Mouse (Mus musculus): ENCODE measurements around the gene Ptpn23. TPM values are rescaled to one million over a fixed set of nuclear protein-coding genes. Genes with fewer than 3 reads are reported as not detected.
"Not testable (repeated sequence)": the region's sequence is repeated elsewhere in the genome, so short reads cannot be mapped to it uniquely, and the experiment has no call there.

Ptpn23 gene
- polyA plus RNA-seq, 1 experiment from 2014 or later: 20.7 TPM

DNA sequence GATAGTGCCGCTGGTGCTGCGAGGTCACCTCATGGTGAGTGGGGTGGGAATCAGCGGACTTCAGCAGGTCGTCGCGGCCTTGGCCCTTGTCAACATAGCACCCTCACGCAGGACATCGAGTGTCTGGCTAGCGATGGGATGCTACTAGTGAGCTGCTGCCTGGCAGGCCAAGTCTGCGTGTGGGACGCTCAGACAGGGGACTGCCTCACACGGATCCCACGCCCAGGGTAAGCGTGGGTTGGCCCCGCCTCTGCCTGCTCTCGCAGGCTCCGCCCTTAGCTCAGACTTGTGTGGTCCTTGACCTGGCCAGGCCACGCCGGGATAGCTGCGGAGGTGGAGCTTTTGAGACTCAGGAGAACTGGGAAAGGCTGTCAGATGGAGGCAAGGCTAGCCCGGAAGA is 27.4 kb downstream of the Ptpn23 start:
- H3K4me1 ChIP-seq: no peaks in the 10 kb centered on the region
- no peak overlapping the region for H3K9ac ChIP-seq
- no peaks in the 10 kb centered on the region for H3K27me3 ChIP-seq
- no peak for ATAC-seq (ENCODE audit: insufficient number of reproducible peaks, insufficient read depth, low FRiP score, low TSS enrichment, low read depth)
- WGBS: 45% methylated on average over 21 of the region's 21 CpGs
- no peak overlapping the region for H3K27ac ChIP-seq
- H3K9me3 ChIP-seq: no peaks in the 10 kb centered on the region
- H3K4me3 ChIP-seq: no peak overlapping the region
- H3K4me2 ChIP-seq: no peak overlapping the region
- H3K36me3 ChIP-seq: peaks cover 93% of the 10 kb centered on the region

DNA sequence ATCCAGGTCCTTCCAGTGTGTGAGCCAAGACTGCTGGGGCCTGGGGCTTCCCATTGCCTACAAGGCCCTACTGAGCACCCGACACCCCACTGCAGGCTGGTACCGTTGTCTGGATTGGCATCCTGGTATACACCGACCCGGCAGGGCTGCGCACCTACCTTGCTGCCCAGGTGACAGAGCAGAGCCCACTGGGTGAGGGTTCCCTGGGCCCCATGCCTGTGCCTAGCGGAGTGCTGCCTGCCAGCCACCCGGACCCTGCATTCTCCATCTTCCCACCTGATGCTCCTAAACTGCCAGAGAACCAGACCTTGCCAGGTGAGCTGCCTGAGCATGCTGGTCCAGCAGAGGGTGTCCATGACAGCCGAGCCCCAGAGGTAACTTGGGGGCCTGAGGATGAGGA is 28.7 kb downstream of the Ptpn23 start:
- no peak for ATAC-seq (ENCODE audit: insufficient number of reproducible peaks, insufficient read depth, low FRiP score, low TSS enrichment, low read depth)
- Histone ChIP-seq H3K4me3 (no peak overlapping the region), H3K4me1 (no peaks in the 10 kb centered on the region), H3K4me2 (no peak overlapping the region), H3K36me3 (peaks cover 89% of the 10 kb centered on the region), H3K9me3 (no peaks in the 10 kb centered on the region), H3K27ac (no peak overlapping the region), H3K9ac (no peak overlapping the region), H3K27me3 (no peaks in the 10 kb centered on the region)
- 94% methylated on average over 8 of the region's 8 CpGs for WGBS

DNA sequence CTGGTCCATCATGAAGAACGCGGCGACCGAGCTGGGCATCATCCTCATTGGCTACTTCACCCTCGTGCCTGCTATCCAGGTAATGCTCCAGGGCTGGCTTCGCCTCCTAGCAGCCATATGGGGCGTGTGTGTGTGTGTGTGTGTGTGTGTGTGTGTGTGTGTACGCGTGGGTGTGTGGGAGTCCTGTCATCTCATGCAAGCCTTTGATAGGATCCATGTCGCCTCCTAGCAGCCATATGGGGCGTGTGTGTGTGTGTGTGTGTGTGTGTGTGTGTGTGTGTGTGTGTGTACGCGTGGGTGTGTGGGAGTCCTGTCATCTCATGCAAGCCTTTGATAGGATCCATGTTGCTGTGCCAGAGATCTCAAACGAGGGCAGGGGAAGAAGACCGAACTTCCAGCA is 30.4 kb downstream of the Ptpn23 start:
- H3K9me3 ChIP-seq; H3K4me1 ChIP-seq; H3K4me2 ChIP-seq; H3K4me3 ChIP-seq; ATAC-seq (ENCODE audit: insufficient number of reproducible peaks, insufficient read depth, low FRiP score, low TSS enrichment, low read depth); H3K9ac ChIP-seq; H3K27ac ChIP-seq; H3K27me3 ChIP-seq: not testable (repeated sequence)
- peaks cover 88% of the 10 kb centered on the region for H3K36me3 ChIP-seq
- 87% methylated on average over 15 of the region's 15 CpGs for WGBS

DNA sequence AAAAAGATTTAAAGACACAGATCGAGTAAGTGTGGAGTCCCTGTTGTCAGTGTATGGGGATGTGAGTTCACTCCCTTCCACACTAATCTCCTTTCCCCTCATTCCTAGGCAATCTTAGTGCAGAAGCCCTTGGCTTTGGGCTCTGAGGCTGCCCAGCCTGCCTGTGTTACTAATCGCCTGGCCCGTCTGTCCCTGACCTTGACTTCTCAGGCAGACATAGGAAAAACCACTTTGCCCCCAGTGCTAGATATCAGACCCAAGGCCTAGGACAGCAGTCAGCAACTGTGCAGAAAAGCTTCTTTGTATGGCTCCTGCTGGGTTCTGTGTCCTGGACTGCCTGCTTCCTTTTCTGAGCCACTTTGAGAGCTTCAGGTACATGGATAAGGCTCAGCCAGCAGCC is 32.3 kb downstream of the Ptpn23 start:
- 94% methylated on average over 3 of the region's 3 CpGs for WGBS
- Histone ChIP-seq H3K9ac (no peak overlapping the region), H3K27ac (no peak overlapping the region), H3K4me2 (no peak overlapping the region), H3K36me3 (peaks cover 79% of the 10 kb centered on the region), H3K9me3 (no peaks in the 10 kb centered on the region), H3K27me3 (no peaks in the 10 kb centered on the region), H3K4me1 (no peaks in the 10 kb centered on the region), H3K4me3 (no peak overlapping the region)
- no peak for ATAC-seq (ENCODE audit: insufficient number of reproducible peaks, insufficient read depth, low FRiP score, low TSS enrichment, low read depth)

DNA sequence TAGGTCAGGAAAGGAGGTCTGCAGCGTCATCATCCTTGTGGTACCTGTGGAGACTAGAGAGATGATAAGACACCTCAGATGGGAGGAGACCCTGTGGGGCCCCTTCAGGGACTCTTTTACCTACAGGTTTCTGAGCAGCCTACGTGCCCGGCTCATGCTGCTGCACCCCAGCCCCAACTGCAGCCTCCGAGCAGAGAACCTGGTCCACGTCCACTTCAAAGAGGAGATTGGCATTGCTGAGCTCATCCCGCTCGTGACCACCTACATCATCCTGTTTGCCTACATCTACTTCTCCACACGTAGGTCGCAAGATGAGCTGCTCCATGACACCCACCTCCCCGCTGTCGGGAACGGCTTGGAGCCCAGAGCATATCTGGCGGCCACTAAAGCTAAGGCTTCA is 34.1 kb downstream of the Ptpn23 start:
- H3K4me2 ChIP-seq: no peak overlapping the region
- H3K4me1 ChIP-seq: no peaks in the 10 kb centered on the region
- no peaks in the 10 kb centered on the region for H3K27me3 ChIP-seq
- no peak overlapping the region for H3K27ac ChIP-seq
- no peak overlapping the region for H3K4me3 ChIP-seq
- no peaks in the 10 kb centered on the region for H3K9me3 ChIP-seq
- 91% methylated on average over 13 of the region's 13 CpGs for WGBS
- ATAC-seq (ENCODE audit: insufficient number of reproducible peaks, insufficient read depth, low FRiP score, low TSS enrichment, low read depth): no peak
- no peak overlapping the region for H3K9ac ChIP-seq
- peaks cover 72% of the 10 kb centered on the region for H3K36me3 ChIP-seq

DNA sequence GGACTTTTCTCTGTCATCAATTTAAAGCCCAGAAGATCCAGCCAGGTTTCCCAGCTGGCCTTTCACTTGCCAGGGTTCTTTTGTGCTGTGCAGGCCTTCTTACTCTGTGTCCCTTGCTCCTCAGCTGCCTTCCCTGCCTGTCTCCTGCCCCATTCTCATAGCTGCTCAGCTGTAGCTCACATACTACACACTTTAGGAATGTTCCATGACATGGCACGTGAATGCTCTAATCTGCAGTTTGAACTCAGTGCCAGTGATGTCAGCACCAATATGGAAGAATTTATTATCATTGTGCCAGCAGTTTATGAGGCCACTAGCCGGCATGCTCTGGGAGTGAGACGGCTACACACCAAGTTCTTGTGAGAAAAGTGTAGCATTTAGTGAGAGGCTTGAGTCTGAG is 38.2 kb downstream of the Ptpn23 start:
- no peak overlapping the region for H3K4me3 ChIP-seq
- no peak overlapping the region for H3K27ac ChIP-seq
- H3K9me3 ChIP-seq: no peaks in the 10 kb centered on the region
- H3K4me2 ChIP-seq: no peak overlapping the region
- H3K36me3 ChIP-seq: peaks cover 57% of the 10 kb centered on the region
- H3K4me1 ChIP-seq: peaks cover 7% of the 10 kb centered on the region
- no peak for ATAC-seq (ENCODE audit: insufficient number of reproducible peaks, insufficient read depth, low FRiP score, low TSS enrichment, low read depth)
- no peaks in the 10 kb centered on the region for H3K27me3 ChIP-seq
- WGBS: 89% methylated on average over 3 of the region's 3 CpGs
- no peak overlapping the region for H3K9ac ChIP-seq

DNA sequence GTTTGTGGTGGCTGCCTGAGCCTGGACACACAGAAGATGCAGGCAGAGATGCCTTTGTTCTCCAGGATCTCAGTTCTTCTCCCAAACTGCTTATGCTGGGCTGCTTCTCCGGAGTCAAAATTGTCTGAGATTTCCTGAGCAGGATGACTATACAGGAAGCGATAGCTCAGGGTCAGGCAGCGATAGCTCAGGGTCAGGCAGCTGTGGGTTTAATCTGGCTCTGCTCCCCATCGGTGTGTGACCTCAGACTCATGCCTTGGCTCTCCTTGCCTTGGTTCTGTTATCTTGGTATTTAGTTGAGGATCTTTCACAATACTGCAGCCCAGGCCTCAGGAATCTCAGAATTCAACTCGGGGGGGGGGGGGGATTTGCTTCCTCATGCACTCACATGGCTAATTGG is 41.3 kb downstream of the Ptpn23 start:
- no peak overlapping the region for H3K4me2 ChIP-seq
- H3K27me3 ChIP-seq: no peaks in the 10 kb centered on the region
- H3K36me3 ChIP-seq: peaks cover 53% of the 10 kb centered on the region
- H3K9me3 ChIP-seq: no peaks in the 10 kb centered on the region
- no peak for ATAC-seq (ENCODE audit: insufficient number of reproducible peaks, insufficient read depth, low FRiP score, low TSS enrichment, low read depth)
- no peak overlapping the region for H3K27ac ChIP-seq
- H3K4me3 ChIP-seq: no peak overlapping the region
- H3K4me1 ChIP-seq: peaks cover 7% of the 10 kb centered on the region
- H3K9ac ChIP-seq: 0 out of 2 replicates have a peak overlapping the region, but pooled peaks have one; percentile 12
- 39% methylated on average over 5 of the region's 5 CpGs for WGBS

DNA sequence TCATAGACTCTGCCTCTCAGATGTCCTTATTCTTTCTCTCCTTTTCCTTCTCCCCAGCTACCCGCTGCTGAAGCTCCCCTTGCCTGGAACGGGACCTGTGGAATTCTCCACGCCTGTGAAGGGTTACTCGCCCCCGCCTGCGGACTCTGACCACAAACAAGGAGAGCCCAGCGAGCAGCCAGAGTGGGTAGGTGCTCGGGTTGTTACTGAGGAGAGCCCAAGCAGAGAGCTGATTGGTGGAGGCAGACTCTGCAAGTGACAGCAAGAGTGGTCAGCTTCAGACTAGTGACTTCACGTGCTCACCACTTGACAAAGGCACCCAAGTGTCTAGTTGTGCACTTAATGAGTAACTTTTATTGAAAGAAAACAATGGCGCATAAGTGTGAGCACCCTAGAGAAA is 45.7 kb downstream of the Ptpn23 start:
- Histone ChIP-seq H3K4me1 (peaks cover 7% of the 10 kb centered on the region), H3K4me3 (no peak overlapping the region), H3K36me3 (peaks cover 45% of the 10 kb centered on the region), H3K9ac (no peak overlapping the region), H3K4me2 (no peak overlapping the region), H3K27me3 (no peaks in the 10 kb centered on the region), H3K9me3 (no peaks in the 10 kb centered on the region), H3K27ac (no peak overlapping the region)
- no peak for ATAC-seq (ENCODE audit: insufficient number of reproducible peaks, insufficient read depth, low FRiP score, low TSS enrichment, low read depth)
- 81% methylated on average over 10 of the region's 10 CpGs for WGBS

DNA sequence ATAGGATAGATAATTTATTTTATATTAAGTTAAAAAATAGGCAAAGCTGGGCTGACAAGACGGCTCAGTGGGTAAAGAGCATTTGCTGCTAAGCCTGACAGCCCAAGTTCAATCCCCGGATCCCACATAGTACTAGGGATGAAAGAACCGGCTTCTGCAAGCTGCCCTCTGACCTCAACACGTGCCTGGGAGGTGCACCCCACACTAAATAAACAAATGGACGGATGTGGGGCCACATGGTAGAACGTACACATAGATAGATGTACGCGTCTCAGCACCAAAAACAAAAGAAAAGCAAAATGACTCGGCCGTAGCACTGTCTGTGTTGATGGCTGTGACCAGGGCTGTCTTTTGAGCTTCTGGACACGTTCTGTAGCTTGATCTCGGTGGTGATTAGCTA is 46.7 kb downstream of the Ptpn23 start:
- no peak overlapping the region for H3K27ac ChIP-seq
- no peak overlapping the region for H3K4me2 ChIP-seq
- WGBS: 76% methylated on average over 12 of the region's 12 CpGs
- peaks cover 43% of the 10 kb centered on the region for H3K36me3 ChIP-seq
- peaks cover under 1% of the 10 kb centered on the region; the same call in 1 of the 2 replicates for H3K4me1 ChIP-seq
- no peaks in the 10 kb centered on the region for H3K9me3 ChIP-seq
- no peak for ATAC-seq (ENCODE audit: insufficient number of reproducible peaks, insufficient read depth, low FRiP score, low TSS enrichment, low read depth)
- H3K27me3 ChIP-seq: no peaks in the 10 kb centered on the region
- no peak overlapping the region for H3K9ac ChIP-seq
- H3K4me3 ChIP-seq: no peak overlapping the region

DNA sequence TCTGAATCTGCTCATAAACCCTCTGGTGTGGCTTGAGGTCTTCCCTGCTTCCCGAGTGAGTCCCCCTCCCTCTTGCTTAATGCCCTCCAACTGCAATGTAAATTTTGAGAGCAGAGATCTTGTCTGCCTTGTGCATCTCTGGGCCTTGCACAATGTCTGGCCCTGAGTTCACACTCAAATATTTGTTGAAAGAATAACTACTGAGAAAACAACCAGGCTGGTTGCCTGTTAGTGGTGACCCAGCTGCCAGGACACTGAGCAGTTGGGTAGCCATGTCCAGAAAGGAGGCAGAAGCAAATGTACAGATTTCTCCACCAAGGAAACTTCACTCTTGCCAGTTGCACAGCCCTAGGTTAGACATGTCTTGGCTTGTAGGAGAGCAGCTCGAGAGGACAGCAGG is 49.7 kb downstream of the Ptpn23 start:
- WGBS: 77% methylated on average over 2 of the region's 2 CpGs
- Histone ChIP-seq H3K36me3 (peaks cover 38% of the 10 kb centered on the region), H3K4me1 (no peaks in the 10 kb centered on the region), H3K9me3 (no peaks in the 10 kb centered on the region), H3K9ac (no peak overlapping the region), H3K27me3 (no peaks in the 10 kb centered on the region), H3K4me2 (no peak overlapping the region), H3K27ac (no peak overlapping the region), H3K4me3 (no peak overlapping the region)
- ATAC-seq (ENCODE audit: insufficient number of reproducible peaks, insufficient read depth, low FRiP score, low TSS enrichment, low read depth): no peak

DNA sequence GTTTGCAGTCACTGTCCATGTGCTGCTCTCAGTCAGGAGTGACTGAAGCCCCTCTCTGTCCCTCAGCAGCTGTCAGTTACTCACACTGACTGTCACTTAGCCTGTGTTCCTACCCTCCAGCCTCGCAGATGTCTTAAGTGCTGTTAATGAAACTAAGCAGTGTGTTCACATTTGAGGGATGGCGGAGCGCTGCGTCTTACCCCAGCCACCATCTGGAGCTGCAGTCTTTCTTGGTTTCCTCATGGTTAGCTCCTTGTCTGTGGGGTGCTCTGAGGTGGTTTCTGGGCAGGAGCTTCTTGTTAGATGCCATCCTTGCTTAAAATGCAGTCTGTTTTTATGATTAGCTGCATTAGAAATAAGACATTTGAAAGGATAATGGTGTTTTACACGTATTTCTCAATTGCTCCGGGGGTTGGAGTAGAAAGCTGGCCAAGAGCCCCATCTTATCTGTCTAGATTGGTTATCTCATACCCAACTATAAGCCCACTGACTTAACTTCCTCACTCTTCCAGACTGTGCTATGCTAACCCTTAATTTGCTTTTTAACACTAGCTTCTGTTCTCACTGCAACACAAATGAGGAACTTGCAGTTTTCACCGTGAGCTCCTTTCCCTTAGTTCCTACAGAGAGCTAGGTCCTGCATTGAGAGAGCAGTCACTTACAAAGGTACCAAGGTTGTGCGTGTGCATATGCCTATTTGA is 55.9 kb downstream of the Ptpn23 start:
- Histone ChIP-seq H3K9me3 (no peaks in the 10 kb centered on the region), H3K36me3 (peaks cover 20% of the 10 kb centered on the region), H3K4me2 (no peak overlapping the region), H3K27me3 (no peaks in the 10 kb centered on the region), H3K4me1 (peaks cover 8% of the 10 kb centered on the region; the same call in 1 of the 2 replicates), H3K9ac (no peak overlapping the region), H3K27ac (no peak overlapping the region), H3K4me3 (no peak overlapping the region)
- WGBS: 87% methylated on average over 8 of the region's 8 CpGs
- ATAC-seq (ENCODE audit: insufficient number of reproducible peaks, insufficient read depth, low FRiP score, low TSS enrichment, low read depth): no peak

DNA sequence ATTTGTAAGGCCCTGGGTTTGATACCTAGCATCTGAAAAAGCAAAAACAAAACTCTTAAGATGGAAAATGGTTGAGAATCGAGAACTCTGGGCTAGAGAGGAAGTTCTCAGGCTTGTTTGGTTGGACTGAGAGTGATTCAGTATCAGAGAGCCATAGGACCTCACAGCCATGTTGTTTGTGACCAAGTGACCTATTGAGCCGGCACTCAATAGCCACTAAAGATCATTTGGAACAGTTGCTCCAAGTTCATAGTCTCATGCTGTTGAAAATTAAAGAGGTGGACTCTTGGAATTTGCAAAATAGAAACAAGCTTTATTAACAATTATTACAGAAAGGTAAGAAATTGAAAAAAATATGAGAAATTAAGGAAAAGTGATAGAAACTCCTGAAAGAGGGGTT is 56.7 kb downstream of the Ptpn23 start:
- no peak for ATAC-seq (ENCODE audit: insufficient number of reproducible peaks, insufficient read depth, low FRiP score, low TSS enrichment, low read depth)
- H3K4me3 ChIP-seq: no peak overlapping the region
- no peaks in the 10 kb centered on the region for H3K27me3 ChIP-seq
- no peak overlapping the region for H3K4me2 ChIP-seq
- no peaks in the 10 kb centered on the region for H3K9me3 ChIP-seq
- no peak overlapping the region for H3K9ac ChIP-seq
- H3K4me1 ChIP-seq: peaks cover 8% of the 10 kb centered on the region; the same call in 1 of the 2 replicates
- H3K27ac ChIP-seq: no peak overlapping the region
- WGBS: 86% methylated on average over 2 of the region's 2 CpGs
- H3K36me3 ChIP-seq: peaks cover 20% of the 10 kb centered on the region
